Mouse (Mus musculus) megakaryocyte, adult 5-6 weeks (primary cell): ENCODE data around the gene Actrt2. TPM values are rescaled to one million over a fixed set of nuclear protein-coding genes. Genes with fewer than 3 reads are reported as not detected.

Experiments used
- total RNA-seq, 2 experiments: library from RNA; stranded (forward) in 1 of 2; stranded (reverse) in 1 of 2; fragments of 153-499, 151-499 nt in 1 of 2; fragments of 221-1000, 200-1000 nt in 1 of 2; gene quantifications; 2 replicates each; pipeline versions ENCODE4 v1.2.3 to v1.2.4; 2015 to 2017

Gene Actrt2
- total RNA-seq, 2 experiments from 2014 or later = not detected

Other genes starting within 250 kb of the Actrt2 start
- 0.85 and 1.0 TPM in 2 replicates for gene Prdm16, start 31.0 kb downstream of the Actrt2 start, total RNA-seq (2015)
- 0.73 and 2.4 TPM in 2 replicates for gene Prdm16, start 31.0 kb downstream of the Actrt2 start, total RNA-seq (2017)
- gene Ttc34, start 169.6 kb upstream of the Actrt2 start, total RNA-seq (2015) = not detected in 2 replicates
- 0.07 TPM in 1 of 2 replicates, not detected in the other for gene Ttc34, start 169.6 kb upstream of the Actrt2 start, total RNA-seq (2017)
- 0.25 TPM in 1 of 2 replicates, not detected in the other for gene Mmel1, start 201.7 kb upstream of the Actrt2 start, total RNA-seq (2015)
- gene Mmel1, start 201.7 kb upstream of the Actrt2 start, total RNA-seq (2017) = not detected in 2 replicates
- gene Fam213b, start 231.3 kb upstream of the Actrt2 start, total RNA-seq (2015) = 8.8 and 9.1 TPM in 2 replicates
- gene Fam213b, start 231.3 kb upstream of the Actrt2 start, total RNA-seq (2017) = 5.5 and 6.6 TPM in 2 replicates